Mouse (Mus musculus) bone marrow, adult 2 months (tissue): ENCODE measurements around the gene Rtn4rl2.

ENCODE experiments used
- CTCF ChIP-seq: fragments of 200-500 bp; IDR thresholded peaks from 2 replicates; pipeline ENCODE4 v1.5.1; 2011; ENCODE audit warnings: low read length, control low read depth; ENCODE audit not compliant: control insufficient read depth, insufficient read depth
- POLR2A ChIP-seq: fragments of 200-500 bp; IDR thresholded peaks from 2 replicates; pipeline ENCODE4 v1.6.1; 2011; ENCODE audit warnings: low read depth, mild to moderate bottlenecking, control low read depth, low read length, borderline replicate concordance; ENCODE audit not compliant: control insufficient read depth

- TF ChIP-seq CTCF, result no peak
- TF ChIP-seq POLR2A, result no peak
Measured at GRCm38 (mm10) chr2:84851130-84852040, 35.1 kb downstream of the Rtn4rl2 start.
